Mouse (Mus musculus) lung, adult 2 months (tissue): Measurements from ENCODE around the gene Klhdc8b. TPM values are rescaled to one million over a fixed set of nuclear protein-coding genes. Genes with fewer than 3 reads are reported as not detected.

Experiments used
- DNase-seq: peaks from one replicate; pipeline ENCODE4 v3.0.0; 2022
- H3K4me1 ChIP-seq: fragments of 200-500 bp; 2 replicates; pipeline ENCODE4 v1.6.1; 2011; ENCODE audit warnings: low read length; ENCODE audit not compliant: control insufficient read depth, insufficient read depth
- H3K4me3 ChIP-seq: fragments of 200-500 bp; replicated peaks from 2 replicates; pipeline ENCODE3; 2011; ENCODE audit warnings: low read depth, mild to moderate bottlenecking, control low read depth, low read length; ENCODE audit errors: extremely low read depth
- CTCF ChIP-seq: fragments of 200-500 bp; IDR thresholded peaks from 2 replicates; pipeline ENCODE4 v1.5.1; 2011; ENCODE audit warnings: mild to moderate bottlenecking, low read length, control low read depth; ENCODE audit not compliant: insufficient read depth
- POLR2A ChIP-seq: fragments of 200-500 bp; IDR thresholded peaks from 2 replicates; pipeline ENCODE4 v1.6.1; 2011; ENCODE audit warnings: low read depth, mild to moderate bottlenecking, control low read depth, low read length, borderline replicate concordance; ENCODE audit errors: extremely low read depth
- WGBS: fragments of 180-500 bp; shearing (Covaris S2); methylation state at CpG from one replicate; pipeline ENCODE4 v1.1.7; 2018; 5-methylcytosine and 5-hydroxymethylcytosine counted together
- polyA plus RNA-seq: library from polyadenylated mRNA; depleted of rRNA; stranded (reverse); fragments of >200 nt; gene quantifications from 2 replicates; pipeline ENCODE4 v1.2.3, GENCODE M21; 2012; rRNA removed

Gene Klhdc8b
- 108 and 109 TPM in 2 replicates for polyA plus RNA-seq

DNA sequence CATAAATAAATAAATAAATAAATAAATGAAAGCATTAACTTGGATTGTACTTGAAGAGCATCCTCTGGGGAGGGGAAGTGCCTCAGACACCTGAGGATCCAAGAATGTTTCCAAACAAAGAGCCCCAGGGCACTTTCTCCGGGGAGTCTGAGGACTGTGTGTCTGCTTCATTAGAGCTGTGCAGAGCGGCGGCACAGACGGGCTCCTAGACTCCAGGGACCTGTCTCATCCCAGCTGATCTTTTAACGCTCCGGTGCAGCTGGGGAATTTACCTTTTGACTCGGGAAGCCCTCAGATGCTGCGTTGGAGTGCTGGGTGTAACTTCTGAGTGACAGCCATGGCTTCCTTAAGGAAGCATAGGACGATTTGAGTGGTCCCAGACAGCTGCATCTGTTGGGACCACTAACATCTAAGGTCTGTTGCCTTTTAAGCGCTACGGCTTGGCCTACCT, at the start of gene Klhdc8b:
Gene Klhdc8b, minus strand, starts transcription at position 401 of the 451 bp plus-strand sequence.
- peak within 1 kb of the TSS; percentile 82 for H3K4me3 ChIP-seq
- 17% methylated on average over 11 of the region's 11 CpGs for WGBS
- no peak for TF ChIP-seq CTCF
- TF ChIP-seq POLR2A, result no peak
- peaks cover 14% of the 10 kb centered on the region for H3K4me1 ChIP-seq
- DNase-seq, result no peak

DNA sequence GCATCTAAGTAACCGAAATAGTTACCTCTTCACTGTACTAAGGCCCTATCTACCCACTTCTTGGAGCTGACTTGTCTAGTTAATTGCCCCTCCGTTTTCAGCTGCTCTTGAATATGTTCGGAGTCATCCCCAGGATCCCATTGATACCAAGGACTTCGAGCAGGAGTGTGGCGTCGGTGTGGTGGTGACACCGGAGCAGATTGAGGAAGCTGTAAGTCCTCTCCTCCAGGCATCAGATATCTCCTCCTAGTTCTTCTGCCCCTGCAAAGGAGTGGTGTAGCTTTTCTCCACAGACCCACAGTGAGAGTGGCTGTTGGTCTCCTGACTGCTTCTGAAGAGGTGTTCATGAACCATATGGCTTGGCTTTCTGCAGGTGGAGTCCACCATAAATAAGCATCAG, 47.4 kb upstream of the Klhdc8b start:
- 88% methylated on average over 7 of the region's 7 CpGs for WGBS
- Histone ChIP-seq H3K4me3 (no peak overlapping the region), H3K4me1 (peaks cover 5% of the 10 kb centered on the region; the same call in 1 of the 2 replicates)
- TF ChIP-seq POLR2A, result no peak
- TF ChIP-seq CTCF, result no peak
- DNase-seq, result no peak

DNA sequence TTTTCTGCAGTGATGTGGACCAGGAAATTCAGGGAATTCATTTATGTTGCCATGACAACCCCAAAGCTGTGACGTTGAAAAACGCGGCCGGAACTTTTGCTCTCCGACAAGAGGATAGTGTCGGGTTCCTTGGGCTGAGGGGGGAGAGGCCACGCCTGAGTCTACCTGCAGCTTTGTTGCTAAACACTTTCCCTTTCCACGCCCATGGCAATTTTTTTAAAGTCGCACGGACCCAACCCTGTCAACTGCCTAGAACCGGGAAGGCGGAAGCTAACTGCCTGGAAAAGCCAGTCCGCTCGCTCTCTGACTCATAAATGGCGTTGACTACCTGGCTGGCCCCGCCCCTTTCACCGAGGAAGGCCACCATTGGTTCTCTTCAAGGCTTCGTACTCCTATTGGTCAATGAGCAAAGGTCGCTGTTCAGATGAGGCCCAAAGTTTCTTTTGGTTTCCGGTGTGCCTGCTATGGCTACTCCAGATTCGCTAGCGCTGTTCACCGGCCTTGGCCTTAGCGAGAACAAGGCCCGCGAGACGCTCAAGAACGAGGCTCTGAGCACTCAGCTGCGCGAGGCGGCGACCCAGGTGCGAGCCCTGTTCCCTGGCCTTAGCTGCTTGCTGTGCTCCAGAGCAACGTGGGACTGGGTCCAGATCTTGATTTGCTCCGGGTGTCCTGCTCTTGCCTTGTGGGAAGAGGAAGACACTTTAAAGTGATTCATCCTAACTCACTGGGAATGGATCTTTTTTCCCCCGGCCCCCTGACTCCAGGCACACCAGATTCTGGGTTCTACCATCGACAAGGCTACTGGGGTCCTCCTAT, 46.4 kb upstream of the Klhdc8b start, which contains the start of gene Qars:
Gene Qars, plus strand, starts transcription at position 88 of the 816 bp plus-strand sequence.
- 1% methylated on average over 37 of the region's 37 CpGs for WGBS
- Histone ChIP-seq H3K4me3 (peak within 1 kb of the TSS; percentile 71), H3K4me1 (peaks cover 5% of the 10 kb centered on the region; the same call in 1 of the 2 replicates)
- TF ChIP-seq POLR2A, result peak; percentile 76; the same call in 1 of the 2 replicates
- TF ChIP-seq CTCF, result no peak
- peak; percentile 91 for DNase-seq

DNA sequence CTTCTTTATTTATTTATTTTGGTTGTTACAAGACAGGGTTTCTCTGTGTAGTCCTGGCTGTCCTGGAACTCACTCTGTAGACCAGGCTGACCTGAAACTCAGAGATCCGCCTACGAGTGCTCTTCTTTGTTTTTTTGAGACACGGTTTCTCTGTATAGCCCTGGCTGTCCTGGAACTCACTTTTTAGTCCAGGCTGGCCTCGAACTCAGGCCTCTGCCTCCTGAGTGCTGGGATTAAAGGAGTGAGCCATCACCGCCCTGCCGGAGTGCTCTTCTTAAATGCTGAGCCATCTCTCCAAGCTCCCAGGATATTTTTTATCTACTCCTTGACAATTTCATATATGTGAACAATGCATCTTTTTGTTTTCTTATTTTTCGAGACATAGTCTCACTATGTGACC, 45.5 kb upstream of the Klhdc8b start:
- Histone ChIP-seq H3K4me3 (peak overlapping the region; percentile 3), H3K4me1 (peaks cover 5% of the 10 kb centered on the region; the same call in 1 of the 2 replicates)
- WGBS, result 88% methylated on average over 7 of the region's 7 CpGs
- TF ChIP-seq POLR2A (no peak), CTCF (no peak)
- no peak for DNase-seq

DNA sequence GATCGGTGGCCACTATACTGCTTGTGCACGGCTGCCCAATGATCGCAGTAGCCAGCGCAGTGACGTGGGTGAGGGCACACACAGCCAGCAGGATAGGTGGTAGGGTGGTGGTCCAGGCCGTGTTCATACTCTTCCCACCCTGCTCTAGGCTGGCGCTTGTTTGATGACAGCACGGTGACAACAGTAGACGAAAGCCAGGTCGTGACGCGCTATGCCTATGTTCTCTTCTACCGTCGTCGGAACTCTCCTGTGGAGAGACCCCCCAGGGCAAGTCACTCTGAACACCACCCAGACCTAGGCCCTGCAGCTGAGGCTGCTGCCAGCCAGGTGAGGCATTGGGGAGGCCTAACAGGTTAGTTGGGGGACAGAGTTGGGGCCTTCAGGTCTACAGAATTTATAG, 38.6 kb upstream of the Klhdc8b start:
- Histone ChIP-seq H3K4me3 (no peak overlapping the region), H3K4me1 (no peaks in the 10 kb centered on the region)
- 92% methylated on average over 15 of the region's 15 CpGs for WGBS
- no peak for DNase-seq
- no peak for TF ChIP-seq POLR2A
- TF ChIP-seq CTCF, result no peak

DNA sequence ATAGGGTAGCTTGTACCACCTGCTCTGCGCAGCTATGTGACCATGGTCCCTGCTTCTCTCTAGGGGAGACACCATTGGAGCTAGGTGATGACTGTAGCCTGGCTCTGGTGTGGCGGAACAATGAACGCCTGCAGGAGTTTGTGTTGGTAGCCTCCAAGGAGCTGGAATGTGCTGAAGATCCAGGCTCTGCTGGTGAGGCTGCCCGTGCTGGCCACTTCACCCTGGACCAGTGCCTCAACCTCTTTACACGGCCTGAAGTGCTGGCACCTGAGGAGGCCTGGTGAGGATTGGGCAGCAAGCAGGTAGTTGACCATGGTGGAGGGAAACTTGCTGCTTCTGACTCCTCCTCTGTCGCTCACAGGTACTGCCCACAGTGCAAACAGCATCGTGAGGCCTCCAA, 37.9 kb upstream of the Klhdc8b start:
- TF ChIP-seq POLR2A, result no peak
- TF ChIP-seq CTCF, result no peak
- no peaks in the 10 kb centered on the region for H3K4me1 ChIP-seq
- WGBS, result 90% methylated on average over 7 of the region's 7 CpGs
- H3K4me3 ChIP-seq, result no peak overlapping the region
- DNase-seq, result no peak

DNA sequence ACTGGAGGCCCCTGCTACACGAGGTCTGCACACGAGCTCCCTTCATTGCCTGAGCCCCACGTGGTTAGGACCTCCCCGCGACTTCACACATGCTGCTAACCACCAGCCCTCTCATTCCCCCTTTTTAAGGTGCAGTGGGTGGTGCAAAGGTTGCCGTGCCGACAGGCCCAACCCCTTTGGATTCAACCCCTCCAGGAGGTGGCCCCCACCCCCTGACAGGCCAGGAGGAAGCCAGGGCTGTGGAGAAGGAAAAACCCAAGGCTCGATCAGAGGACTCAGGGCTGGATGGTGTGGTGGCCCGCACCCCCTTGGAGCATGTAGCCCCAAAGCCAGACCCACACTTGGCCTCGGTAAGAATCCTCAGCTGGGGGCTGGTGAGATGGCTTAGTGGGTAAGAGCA, 33.5 kb upstream of the Klhdc8b start:
- no peak for DNase-seq
- no peak for TF ChIP-seq POLR2A
- no peak for TF ChIP-seq CTCF
- no peak overlapping the region for H3K4me3 ChIP-seq
- WGBS, result 80% methylated on average over 10 of the region's 10 CpGs
- H3K4me1 ChIP-seq, result peaks cover 7% of the 10 kb centered on the region

DNA sequence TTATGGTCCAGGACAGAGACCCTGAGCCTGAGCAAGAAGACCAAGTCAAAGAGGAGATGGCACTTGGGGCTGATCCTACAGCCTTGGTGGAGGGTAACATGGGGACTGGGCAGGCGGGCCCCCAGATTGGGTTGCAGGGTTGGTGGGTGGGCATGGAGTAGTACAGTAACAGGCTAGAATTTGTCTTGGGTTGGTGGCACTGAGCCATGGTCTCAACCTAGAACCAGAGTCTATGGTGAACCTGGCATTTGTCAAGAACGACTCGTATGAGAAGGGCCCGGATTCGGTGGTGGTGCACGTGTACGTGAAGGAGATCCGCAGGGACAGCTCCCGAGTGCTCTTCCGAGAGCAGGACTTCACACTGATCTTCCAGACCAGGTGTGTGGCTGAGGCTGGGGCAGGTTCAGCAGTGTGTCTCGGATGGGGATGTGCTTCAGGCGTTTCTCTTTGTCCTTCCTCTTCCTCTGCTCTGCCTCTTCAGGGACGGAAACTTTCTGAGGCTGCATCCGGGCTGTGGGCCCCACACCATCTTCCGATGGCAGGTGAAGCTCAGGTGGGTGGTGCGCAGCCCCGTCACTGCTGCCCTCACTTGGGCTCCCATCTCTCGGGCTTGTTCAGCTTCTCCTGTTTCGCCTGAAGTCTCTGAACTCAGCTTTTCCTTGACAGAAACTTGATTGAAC, 32.9 kb upstream of the Klhdc8b start:
- no peak for DNase-seq
- 95% methylated on average over 19 of the region's 19 CpGs for WGBS
- H3K4me3 ChIP-seq, result no peak overlapping the region
- TF ChIP-seq POLR2A (no peak), CTCF (no peak)
- peaks cover 7% of the 10 kb centered on the region for H3K4me1 ChIP-seq

DNA sequence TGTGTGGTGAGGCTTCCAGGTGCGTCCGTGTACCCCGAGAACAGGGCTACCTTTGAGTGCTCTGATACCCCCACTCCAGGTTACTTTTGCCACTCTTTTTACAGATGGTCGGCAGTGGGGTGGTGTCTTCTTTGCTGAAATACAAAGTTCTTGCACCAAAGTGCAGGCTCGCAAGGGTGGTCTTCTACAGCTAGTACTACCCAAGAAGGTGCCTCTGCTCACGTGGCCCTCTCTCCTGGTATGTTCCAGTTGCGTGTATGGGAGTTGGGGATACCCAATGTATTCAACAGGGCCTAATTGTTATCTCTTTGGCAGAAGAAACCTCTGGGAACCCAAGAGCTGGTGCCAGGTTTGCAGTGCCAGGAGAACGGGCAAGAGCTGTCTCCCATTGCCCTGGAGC, 31.9 kb upstream of the Klhdc8b start:
- no peak for DNase-seq
- no peak for TF ChIP-seq POLR2A
- TF ChIP-seq CTCF, result no peak
- Histone ChIP-seq H3K4me3 (no peak overlapping the region), H3K4me1 (peaks cover 7% of the 10 kb centered on the region)
- 94% methylated on average over 8 of the region's 8 CpGs for WGBS
